Mouse (Mus musculus): ENCODE measurements around the gene Spock3. TPM values are rescaled to one million over a fixed set of nuclear protein-coding genes. Genes with fewer than 3 reads are reported as not detected.
"Not testable (repeated sequence)": the region's sequence is repeated elsewhere in the genome, so short reads cannot be mapped to it uniquely, and the experiment has no call there.

Gene Spock3
- polyA plus RNA-seq, 1 experiment from 2014 or later = 2.8 TPM

DNA sequence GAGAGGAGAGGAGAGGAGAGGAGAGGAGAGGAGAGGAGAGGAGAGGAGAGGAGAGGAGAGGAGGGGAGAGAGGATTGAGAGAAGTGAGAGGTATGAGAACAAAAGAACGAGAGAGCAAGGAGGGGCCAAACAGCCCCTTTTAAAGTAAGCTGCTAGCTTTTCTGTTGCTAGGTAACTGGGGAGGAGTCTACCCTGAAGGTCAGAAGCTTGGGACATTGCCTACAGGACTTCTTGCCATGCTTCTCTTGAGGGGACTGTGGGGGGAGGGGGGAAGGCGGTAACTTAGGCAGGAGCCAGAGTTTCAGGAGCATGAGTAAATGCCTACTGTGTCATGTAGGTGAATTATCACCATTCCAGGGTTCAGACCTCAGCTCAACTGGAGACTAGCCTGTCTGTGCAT, 213.1 kb downstream of the Spock3 start:
- H3K4me1 ChIP-seq; H3K36me3 ChIP-seq; H3K9ac ChIP-seq; H3K4me2 ChIP-seq; H3K4me3 ChIP-seq; ATAC-seq (ENCODE audit: extremely low read depth, insufficient number of reproducible peaks, low FRiP score, low TSS enrichment); H3K9me3 ChIP-seq; H3K27me3 ChIP-seq (replicated peaks); H3K27ac ChIP-seq (replicated peaks): not testable (repeated sequence)
- WGBS = 59% methylated on average over 2 of the region's 2 CpGs

DNA sequence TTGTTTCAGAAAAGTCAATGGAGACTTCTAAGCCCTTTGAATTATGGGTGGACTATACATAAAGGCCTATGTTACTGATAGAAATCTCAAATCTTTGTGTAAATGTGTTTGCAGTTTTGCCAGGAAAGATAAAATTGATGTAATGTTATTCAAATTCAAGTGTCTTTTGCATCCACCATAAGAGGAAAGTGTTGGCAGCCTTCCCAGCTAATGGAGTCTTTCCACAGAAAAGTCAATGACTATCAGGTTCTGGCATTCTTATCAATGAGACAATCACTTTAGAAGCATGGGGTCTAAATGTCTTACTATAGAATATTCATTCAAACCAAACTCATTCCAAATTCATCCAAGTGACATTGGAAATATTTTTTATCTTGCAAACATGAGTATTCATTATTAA, 214.5 kb downstream of the Spock3 start:
- Histone ChIP-seq H3K36me3 (no peaks in the 10 kb centered on the region), H3K4me2 (no peak overlapping the region), H3K4me3 (no peak overlapping the region), H3K4me1 (no peaks in the 10 kb centered on the region), H3K27me3 (replicated peaks) (no peaks in the 10 kb centered on the region), H3K27ac (replicated peaks) (no peak overlapping the region), H3K9ac (no peak overlapping the region), H3K9me3 (no peaks in the 10 kb centered on the region)
- no peak for ATAC-seq (ENCODE audit: extremely low read depth, insufficient number of reproducible peaks, low FRiP score, low TSS enrichment)

DNA sequence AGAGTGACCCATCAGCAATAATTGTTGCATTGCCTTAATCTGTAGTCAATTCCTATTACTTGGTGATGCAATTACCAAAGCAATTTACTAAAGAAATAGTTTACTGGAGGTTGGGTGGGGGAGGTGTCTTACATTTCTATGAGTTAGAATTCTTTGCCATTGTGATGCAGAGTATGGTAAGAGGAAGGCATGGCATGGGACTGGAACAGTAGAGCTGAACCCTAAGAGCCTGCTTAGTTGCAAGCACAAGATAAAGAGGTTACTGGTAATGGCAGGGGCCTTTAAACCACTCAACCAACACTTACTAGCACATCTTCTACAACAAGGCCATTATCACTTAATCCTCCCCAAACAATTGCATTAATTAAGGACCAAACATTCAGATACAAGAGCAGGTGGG, 219.1 kb downstream of the Spock3 start:
- H3K36me3 ChIP-seq = no peaks in the 10 kb centered on the region
- no peaks in the 10 kb centered on the region for H3K9me3 ChIP-seq
- H3K4me2 ChIP-seq = no peak overlapping the region
- ATAC-seq (ENCODE audit: extremely low read depth, insufficient number of reproducible peaks, low FRiP score, low TSS enrichment) = no peak
- no peak overlapping the region for H3K27ac ChIP-seq (replicated peaks)
- H3K9ac ChIP-seq = no peak overlapping the region
- no peaks in the 10 kb centered on the region for H3K27me3 ChIP-seq (replicated peaks)
- H3K4me1 ChIP-seq = no peaks in the 10 kb centered on the region
- no peak overlapping the region for H3K4me3 ChIP-seq

DNA sequence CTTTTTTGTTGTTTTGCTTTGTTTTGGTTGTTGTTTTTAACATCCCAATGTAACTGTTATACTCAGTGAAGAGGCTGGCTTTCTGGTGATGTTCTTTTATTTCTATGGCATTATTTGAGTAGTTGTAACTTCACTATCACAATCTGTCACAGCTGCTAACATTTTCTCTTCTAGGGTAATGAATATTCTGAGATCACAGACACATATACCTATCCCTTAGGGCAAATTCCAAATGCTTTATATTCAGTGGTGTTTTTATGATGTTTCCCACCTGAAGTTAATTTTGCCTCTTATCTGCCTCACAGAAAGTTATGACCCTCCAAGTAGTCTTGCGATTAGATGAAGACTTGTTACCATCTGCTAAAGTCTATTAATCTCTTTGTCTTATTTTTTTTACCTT, 230.5 kb downstream of the Spock3 start:
- WGBS = 71% methylated on average over 1 of the region's 1 CpGs
- Histone ChIP-seq H3K27me3 (replicated peaks) (no peaks in the 10 kb centered on the region), H3K4me1 (no peaks in the 10 kb centered on the region), H3K27ac (replicated peaks) (no peak overlapping the region), H3K4me2 (no peak overlapping the region), H3K9ac (no peak overlapping the region), H3K4me3 (no peak overlapping the region), H3K9me3 (no peaks in the 10 kb centered on the region), H3K36me3 (no peaks in the 10 kb centered on the region)
- no peak for ATAC-seq (ENCODE audit: extremely low read depth, insufficient number of reproducible peaks, low FRiP score, low TSS enrichment)

DNA sequence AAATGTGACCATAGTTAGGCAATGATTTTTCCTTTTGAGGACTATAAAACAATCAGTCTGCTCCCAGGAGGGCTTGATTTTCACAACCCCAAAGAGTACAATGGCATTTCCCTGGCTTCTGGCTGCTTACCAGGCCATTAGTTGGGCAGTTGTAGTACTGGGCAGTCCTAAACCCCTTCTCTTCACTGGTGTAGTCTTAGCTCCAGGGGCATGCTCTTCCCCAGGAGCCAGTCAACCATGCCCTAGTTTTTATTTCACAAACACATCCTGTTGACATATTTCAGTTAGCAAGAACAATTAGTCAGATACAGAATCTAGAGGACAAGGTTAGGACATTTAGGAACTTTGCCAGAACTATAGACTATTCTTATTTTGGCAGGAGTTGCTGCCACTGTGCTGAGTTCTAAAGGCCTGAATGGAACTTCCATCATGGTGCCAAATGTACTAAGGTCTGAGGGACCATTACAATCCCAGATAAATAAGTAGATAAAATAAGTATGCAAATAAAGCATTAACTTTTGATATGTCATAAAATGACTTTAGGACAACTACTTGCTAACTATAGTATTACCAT, 308.1 kb downstream of the Spock3 start:
- H3K27me3 ChIP-seq (replicated peaks) = no peaks in the 10 kb centered on the region
- H3K9ac ChIP-seq = no peak overlapping the region
- no peaks in the 10 kb centered on the region for H3K36me3 ChIP-seq
- H3K4me2 ChIP-seq = no peak overlapping the region
- peaks cover 9% of the 10 kb centered on the region for H3K4me1 ChIP-seq
- H3K9me3 ChIP-seq = no peaks in the 10 kb centered on the region
- ATAC-seq (ENCODE audit: extremely low read depth, insufficient number of reproducible peaks, low FRiP score, low TSS enrichment) = no peak
- no peak overlapping the region for H3K4me3 ChIP-seq
- no peak overlapping the region for H3K27ac ChIP-seq (replicated peaks)

DNA sequence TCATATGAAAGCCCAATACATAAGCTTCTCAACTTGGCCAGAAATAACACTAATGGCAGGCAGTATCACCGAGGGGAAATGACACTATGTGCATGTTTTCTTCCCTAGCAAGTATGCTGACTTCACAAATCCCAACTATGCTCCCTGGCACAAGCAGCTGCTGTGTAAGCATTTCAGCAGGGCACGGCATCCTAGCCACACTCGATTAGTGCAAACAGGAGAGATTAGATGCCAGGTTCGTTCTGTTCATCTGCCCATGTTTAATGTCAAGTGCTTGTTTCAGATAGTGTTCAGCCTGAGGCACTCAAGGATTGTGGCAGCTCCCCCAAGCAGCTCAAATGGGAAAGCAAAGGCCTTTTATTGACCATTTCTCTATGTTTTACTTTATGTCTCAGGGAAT, 311.7 kb downstream of the Spock3 start:
- ATAC-seq (ENCODE audit: extremely low read depth, insufficient number of reproducible peaks, low FRiP score, low TSS enrichment) = no peak
- H3K4me2 ChIP-seq = peak overlapping the region; percentile 20

DNA sequence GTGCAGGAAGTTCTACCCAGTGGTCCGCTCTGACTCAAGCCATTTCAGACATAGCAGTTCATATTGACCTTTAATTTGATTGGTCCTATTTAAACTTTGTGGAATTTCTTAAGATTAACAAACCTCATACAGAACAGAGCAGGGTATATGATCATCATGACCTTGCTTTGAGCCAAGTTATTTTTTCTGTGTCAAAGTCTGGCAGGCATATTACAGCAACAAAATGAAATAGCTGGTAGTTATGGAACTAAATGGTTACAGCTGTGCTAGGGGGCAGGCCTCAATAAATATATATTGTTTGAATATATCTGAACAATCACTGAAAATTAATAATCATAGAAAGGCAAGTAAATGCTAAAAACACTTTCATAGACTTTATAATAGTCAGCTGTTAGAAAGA, 384.6 kb downstream of the Spock3 start:
- no peak overlapping the region for H3K27ac ChIP-seq (replicated peaks)
- no peak for ATAC-seq (ENCODE audit: extremely low read depth, insufficient number of reproducible peaks, low FRiP score, low TSS enrichment)
- H3K9ac ChIP-seq = no peak overlapping the region
- no peaks in the 10 kb centered on the region for H3K36me3 ChIP-seq
- H3K4me3 ChIP-seq = no peak overlapping the region
- WGBS = 88% methylated on average over 1 of the region's 1 CpGs
- no peak overlapping the region for H3K4me2 ChIP-seq
- H3K9me3 ChIP-seq = no peaks in the 10 kb centered on the region
- no peaks in the 10 kb centered on the region for H3K4me1 ChIP-seq
- no peaks in the 10 kb centered on the region for H3K27me3 ChIP-seq (replicated peaks)

More for the DNA sequence above, 311.7 kb downstream of the Spock3 start:
- WGBS = 20% methylated on average over 4 of the region's 4 CpGs
- no peaks in the 10 kb centered on the region for H3K27me3 ChIP-seq (replicated peaks)
- no peaks in the 10 kb centered on the region for H3K9me3 ChIP-seq
- H3K27ac ChIP-seq (replicated peaks) = 0 out of 2 replicates have a peak overlapping the region, but pooled peaks have one; percentile 22
- H3K36me3 ChIP-seq = no peaks in the 10 kb centered on the region
- H3K4me3 ChIP-seq = no peak overlapping the region
- H3K4me1 ChIP-seq = peaks cover 9% of the 10 kb centered on the region
- H3K9ac ChIP-seq = no peak overlapping the region

DNA sequence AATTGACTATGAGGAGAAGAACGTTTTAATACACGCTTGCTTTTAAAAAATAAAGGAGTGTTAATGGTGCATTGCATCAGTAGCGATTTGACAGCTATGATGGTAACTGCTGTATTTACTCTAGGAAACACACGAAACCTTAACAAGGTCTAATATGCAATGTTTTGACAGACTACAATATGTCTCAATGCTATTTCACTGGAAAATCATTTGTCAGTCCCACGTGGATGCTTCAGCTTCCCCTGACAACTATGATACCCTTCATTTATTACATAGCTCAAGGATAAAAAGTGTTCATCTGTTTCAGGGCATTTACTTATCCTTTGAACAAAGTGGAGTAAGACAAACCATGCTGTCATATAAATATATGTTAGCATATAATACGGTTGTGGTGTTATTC, 417.8 kb downstream of the Spock3 start:
- WGBS = 68% methylated on average over 6 of the region's 6 CpGs
- Histone ChIP-seq H3K4me1 (no peaks in the 10 kb centered on the region), H3K27ac (replicated peaks) (no peak overlapping the region), H3K27me3 (replicated peaks) (no peaks in the 10 kb centered on the region), H3K4me3 (no peak overlapping the region), H3K4me2 (no peak overlapping the region), H3K9ac (no peak overlapping the region), H3K9me3 (no peaks in the 10 kb centered on the region), H3K36me3 (no peaks in the 10 kb centered on the region)
- no peak for ATAC-seq (ENCODE audit: extremely low read depth, insufficient number of reproducible peaks, low FRiP score, low TSS enrichment)

DNA sequence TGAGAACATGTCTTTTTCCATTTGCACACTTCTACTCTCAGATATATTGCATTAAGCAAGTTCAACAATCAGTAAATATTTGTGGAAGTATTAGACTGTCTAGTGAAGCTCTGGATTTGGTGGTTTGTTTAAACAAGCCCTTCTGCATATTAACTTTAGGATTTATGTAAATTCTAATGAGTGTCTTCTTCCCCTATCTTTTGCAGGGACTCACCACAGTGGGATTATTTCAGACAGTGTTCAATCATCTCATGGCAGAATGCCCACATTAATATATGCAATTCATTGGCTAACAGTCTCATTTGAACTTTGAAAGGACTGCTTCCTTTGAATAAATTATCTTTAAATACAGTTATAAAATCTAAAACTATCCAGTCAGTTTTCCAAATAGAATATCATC, 446.9 kb downstream of the Spock3 start:
- no peaks in the 10 kb centered on the region for H3K27me3 ChIP-seq (replicated peaks)

More for the DNA sequence above, 446.9 kb downstream of the Spock3 start:
- Histone ChIP-seq H3K4me1 (no peaks in the 10 kb centered on the region), H3K27ac (replicated peaks) (no peak overlapping the region), H3K4me2 (no peak overlapping the region), H3K4me3 (no peak overlapping the region), H3K9ac (no peak overlapping the region), H3K9me3 (no peaks in the 10 kb centered on the region), H3K36me3 (no peaks in the 10 kb centered on the region)
- no peak for ATAC-seq (ENCODE audit: extremely low read depth, insufficient number of reproducible peaks, low FRiP score, low TSS enrichment)
